Mouse (Mus musculus): Measurements from ENCODE around the gene Fam98a.

GRCm38 (mm10) chr17:75535612-75536011 is 16.1 kb downstream of the Fam98a start:
- TF ChIP-seq CTCF (IDR thresholded peaks at IDR 0.05; ENCODE audit: extremely low read depth, insufficient read depth, insufficient read length, insufficient replicate concordance), result no peak
- no peak for TF ChIP-seq POLR2A (IDR thresholded peaks at IDR 0.05; ENCODE audit: low read depth, low read length)

Data from spleen, adult 2 months (tissue).